Mouse (Mus musculus) kidney, postnatal 14 days (tissue): ENCODE data around the gene Dhx9.
"Not testable (repeated sequence)": the region's sequence is repeated elsewhere in the genome, so short reads cannot be mapped to it uniquely, and the experiment has no call there.

Experiments used
- DNase-seq: peaks from one replicate; pipeline ENCODE4 v3.0.0; 2022; ENCODE audit warnings: mixed read lengths

The Dhx9 gene

GRCm38 (mm10) chr1:153487500-153487879 lies at the start of gene Dhx9:
Gene Dhx9 (minus strand): TSS chr1:153487660.
- DNase-seq: peak; percentile 99

- no peak for DNase-seq
Observed at GRCm38 (mm10) chr1:153535611-153536010, 48.2 kb upstream of the Dhx9 start.

DNA sequence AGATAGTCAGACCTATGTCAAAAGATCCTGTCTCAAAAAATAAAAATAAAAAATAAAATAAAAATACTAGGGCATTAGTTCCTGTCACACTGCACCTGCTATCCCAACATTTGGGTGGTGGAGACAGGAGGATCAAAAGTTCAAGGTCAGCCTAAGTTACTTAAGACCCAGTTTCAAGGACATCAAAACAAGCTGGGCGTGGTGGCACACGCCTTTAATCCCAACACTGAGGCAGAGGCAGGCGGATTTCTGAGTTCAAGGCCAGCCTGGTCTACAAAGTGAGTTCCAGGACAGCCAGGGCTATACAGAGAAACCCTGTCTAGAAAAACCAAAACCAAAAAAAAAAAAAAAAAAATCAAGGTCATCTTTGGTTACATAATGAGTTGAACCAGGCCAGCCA lies 45.4 kb upstream of the Dhx9 start:
- DNase-seq: not testable (repeated sequence)

- DNase-seq: peak; percentile 39
Observed at GRCm38 (mm10) chr1:153532234-153532841, 44.9 kb upstream of the Dhx9 start.

- DNase-seq: no peak
Observed at GRCm38 (mm10) chr1:153531677-153532233, 44.3 kb upstream of the Dhx9 start.

- peak; percentile 19 for DNase-seq
Observed at GRCm38 (mm10) chr1:153522116-153522515, 34.7 kb upstream of the Dhx9 start.

DNA sequence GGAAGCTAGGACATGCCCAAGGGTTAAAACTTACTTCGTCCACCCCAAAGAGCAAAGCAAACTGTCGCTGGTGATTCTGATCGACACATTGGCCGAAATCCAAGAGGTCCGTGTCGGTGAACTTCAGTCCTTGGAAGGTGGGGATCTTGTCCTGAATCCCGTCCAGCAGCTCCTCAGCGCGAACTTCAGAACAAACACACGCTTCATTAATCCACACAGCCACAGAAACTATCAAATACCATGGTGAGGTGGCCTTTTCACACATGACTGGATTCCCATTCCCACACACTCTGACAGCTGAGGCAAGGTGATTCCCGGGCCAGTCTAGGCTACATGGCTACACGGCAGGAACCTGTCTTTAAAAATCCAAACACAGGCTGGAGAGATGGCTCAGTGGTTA lies 27.9 kb upstream of the Dhx9 start:
- DNase-seq: peak; percentile 64

- DNase-seq: no peak
Observed at GRCm38 (mm10) chr1:153510330-153511009, 23.0 kb upstream of the Dhx9 start.

DNA sequence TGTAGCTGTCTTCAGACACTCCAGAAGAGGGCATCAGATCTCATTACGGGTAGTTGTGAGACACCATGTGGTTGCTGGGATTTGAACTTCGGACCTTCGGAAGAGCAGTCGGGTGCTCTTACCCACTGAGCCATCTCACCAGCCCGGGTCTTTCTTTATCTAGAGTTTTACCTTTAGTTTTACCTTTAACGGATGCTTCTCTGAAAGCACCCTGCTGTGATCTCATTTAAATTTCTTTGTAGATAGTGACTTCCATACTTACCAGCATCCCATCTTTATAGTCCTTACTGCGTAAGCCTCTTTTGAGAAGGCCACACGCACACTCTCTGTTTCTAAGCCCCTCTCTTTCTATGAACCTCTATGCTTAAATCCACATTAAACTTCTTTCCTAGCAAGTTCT lies 22.1 kb upstream of the Dhx9 start:
- not testable (repeated sequence) for DNase-seq

- no peak for DNase-seq
Observed at GRCm38 (mm10) chr1:153509012-153509411, 21.6 kb upstream of the Dhx9 start.

- DNase-seq: peak; percentile 85
Observed at GRCm38 (mm10) chr1:153506266-153506665, 18.8 kb upstream of the Dhx9 start.

GRCm38 (mm10) chr1:153501644-153502321 lies 14.3 kb upstream of the Dhx9 start:
- DNase-seq: peak; percentile 76

- DNase-seq: no peak
Observed at GRCm38 (mm10) chr1:153500030-153500429, 12.6 kb upstream of the Dhx9 start.

DNA sequence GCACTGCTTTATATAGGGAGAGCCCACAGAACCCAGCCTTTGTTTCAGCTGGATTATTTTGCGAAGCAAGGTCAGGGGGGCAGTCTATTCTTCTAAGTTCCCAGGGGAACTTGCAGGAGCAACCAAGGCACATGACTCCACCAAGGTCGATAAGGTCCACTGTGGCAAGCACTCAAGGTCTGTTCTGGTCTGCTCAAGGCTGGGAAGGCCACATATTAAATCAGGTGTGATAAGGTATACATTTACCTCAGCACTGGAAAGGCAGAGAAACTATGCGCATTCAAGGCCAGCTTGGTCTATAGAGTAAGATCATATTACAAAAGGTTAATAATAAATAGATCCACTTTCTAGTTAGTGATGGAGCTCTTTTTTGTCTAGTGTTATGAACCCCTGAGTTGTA lies 8.6 kb upstream of the Dhx9 start:
- DNase-seq: no peak

DNA sequence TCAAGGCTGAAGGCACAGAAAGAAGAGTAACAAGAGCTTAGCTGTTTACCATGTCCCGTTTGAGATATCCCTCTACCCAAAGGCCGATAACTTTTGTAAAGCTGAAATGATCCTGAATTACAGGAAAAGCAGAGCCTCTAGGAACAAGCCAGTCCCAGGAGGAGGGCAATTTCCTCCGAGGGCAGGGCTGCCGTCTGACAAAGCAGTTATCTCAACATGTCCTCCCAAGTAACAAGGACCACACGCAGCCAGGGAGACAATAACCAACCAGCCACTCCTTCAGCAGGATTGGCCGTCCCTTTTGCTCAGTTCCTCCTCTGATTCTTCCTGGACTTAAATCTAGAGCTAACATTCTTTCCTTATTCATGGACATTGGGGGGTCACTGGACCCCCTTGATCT lies 6.5 kb upstream of the Dhx9 start:
- DNase-seq: no peak

- DNase-seq: peak; percentile 56
Observed at GRCm38 (mm10) chr1:153493338-153493737, 5.9 kb upstream of the Dhx9 start.

DNA sequence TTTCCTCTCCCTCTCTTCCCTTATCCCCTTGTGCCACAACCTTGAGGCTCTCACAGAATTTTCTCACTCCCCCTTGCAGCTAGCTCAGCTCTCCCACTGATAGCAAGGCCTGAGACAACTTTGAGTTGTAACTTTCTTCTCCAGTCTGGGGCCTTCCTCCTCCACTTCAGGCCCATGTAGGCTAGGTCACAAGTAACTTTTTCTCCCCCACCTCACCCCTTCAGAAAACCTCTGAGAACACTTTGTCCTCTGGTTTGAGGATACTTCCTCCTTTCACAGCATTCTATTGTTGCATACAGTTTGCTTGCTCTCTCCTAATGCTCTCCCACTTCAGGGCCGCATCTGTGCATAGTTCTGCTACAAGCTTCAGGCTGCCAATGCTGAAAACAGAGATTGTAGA lies 4.4 kb upstream of the Dhx9 start:
- no peak for DNase-seq

DNA sequence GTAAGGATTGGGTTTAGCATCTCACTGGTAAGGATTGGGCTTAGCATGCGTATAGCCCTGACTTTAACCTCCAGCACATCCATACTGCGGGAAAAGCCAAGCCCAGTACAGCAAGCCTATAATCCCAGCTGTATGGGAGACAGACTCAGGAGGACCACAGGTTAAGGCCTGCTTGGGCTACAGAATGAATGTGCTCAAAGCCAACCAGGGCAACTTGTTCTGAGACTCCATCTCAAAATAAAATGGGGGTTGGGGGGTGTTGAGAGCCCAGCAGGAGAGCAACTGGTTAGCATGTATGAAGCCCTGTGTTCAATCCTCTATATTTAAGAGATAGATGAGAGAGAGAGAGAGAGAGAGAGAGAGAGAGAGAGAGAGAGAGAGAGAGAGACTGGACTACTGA lies 3.9 kb upstream of the Dhx9 start:
- no peak for DNase-seq

DNA sequence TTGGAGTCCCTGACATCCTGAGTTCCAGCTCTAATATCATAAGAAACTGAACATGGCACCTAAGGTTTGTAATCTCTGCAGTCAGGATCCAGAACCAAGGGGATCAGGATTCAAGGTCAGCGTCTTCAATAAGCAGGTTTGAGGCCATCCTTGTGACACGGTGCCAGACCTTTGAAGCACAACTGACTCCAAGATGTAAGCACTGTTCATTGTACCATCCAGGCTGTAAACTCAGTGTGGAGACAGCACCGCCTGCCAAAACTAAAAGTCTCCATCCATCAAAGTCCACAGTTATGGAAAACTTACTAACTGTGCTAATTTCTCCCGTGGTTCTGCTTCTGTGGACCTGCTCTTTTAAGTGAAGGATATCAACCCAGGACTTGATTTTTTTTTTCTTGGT lies 2.5 kb upstream of the Dhx9 start:
- no peak for DNase-seq

DNA sequence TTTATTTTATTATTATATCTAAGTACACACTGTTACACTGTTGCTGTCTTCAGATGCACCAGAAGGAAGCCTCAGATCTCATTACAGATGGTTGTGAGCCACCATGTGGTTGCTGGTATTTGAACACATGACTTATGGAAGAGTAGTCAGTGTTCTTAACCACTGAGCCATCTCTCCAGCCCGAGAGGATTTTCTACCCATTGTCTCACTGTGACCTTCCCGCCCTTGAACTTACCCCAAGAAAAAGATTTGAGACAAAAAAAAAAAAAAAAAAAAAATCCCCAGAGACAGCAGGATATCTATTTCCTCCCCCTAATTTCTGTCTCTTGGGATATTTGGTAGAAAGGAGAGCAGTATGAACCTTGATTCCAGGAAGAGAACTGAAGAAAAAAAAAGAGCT lies 2.1 kb upstream of the Dhx9 start:
- DNase-seq: no peak

DNA sequence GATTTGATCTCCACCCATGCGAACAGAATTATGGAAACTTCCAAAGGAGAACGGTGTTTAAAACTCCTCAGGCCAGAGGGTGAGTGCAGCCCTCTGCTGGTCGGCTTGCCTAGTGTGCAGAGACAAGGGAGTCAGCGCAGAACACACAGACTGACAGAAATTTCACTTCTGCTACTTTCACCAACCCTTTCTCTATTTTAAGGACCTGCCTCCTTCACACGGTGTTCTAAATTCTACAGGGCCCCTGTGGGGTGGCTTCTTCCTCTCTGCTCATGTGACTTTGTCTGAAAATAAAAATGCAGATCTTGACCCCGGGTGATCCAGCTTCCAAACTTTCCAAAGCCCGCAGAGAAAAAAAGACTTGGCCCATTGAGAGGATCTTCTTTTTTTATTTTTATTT lies 1.7 kb upstream of the Dhx9 start:
- DNase-seq: no peak

GRCm38 (mm10) chr1:153486767-153487499 lies 527 bp downstream of the Dhx9 start:
- DNase-seq: peak; percentile 69

DNA sequence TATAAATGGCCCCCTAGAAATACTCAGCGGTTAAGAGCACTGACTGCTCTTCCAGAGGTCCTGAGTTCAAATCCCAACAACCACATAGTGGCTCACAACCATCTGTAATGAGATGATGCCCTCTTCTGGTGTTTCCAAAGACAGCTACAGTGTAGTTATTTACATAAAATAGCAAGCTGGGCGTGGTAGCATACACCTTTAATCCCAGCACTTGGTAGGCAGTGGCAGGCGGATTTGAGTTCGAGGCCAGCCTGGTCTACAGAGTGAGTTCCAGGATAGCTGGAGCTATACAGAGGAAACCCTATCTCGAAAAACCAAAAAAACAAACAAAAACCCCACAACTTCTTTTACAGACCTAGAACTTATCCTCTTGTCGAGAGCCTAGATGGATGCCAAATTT lies 1.3 kb downstream of the Dhx9 start:
- DNase-seq: not testable (repeated sequence)
